Comparison of ENCODE assay signal across 11 mouse cellular contexts in genomic region chr4:138676480-138676879, GRCm38 (mm10). TPM values are rescaled to one million over a fixed set of nuclear protein-coding genes. Genes with fewer than 3 reads are reported as not detected.
DNase-seq lines count a peak whose midpoint lies in the region; ATAC-seq and TF ChIP-seq lines count a peak whose summit lies in the region.
"Had no signal": no experiment of that assay in that cellular context is flagged by ENCODE, and none has a peak within 500 bp of the region (broad histone marks: within the 10 kb centered on the region; RNA-seq: fewer than 3 reads in every experiment).

No protein-coding gene starts in this region.

- no peak overlapping the region for H3K4me3 ChIP-seq in liver, postnatal 0 days (ENCODE audit: low read depth, low read length)
- no peak overlapping the region for H3K4me3 ChIP-seq in liver, embryonic 11.5 days (ENCODE audit: low read depth, low read length)
- H3K4me3 ChIP-seq in embryonic facial prominence, embryonic 10.5 days = no peak overlapping the region
- no peak overlapping the region for H3K4me3 ChIP-seq in myocyte
- H3K4me3 ChIP-seq: embryonic facial prominence, embryonic 12.5 days; neural tube, embryonic 12.5 days had no signal

- no peak for TF ChIP-seq EP300 in liver, postnatal 0 days (IDR thresholded peaks at IDR 0.05; ENCODE audit: low read depth)

- no peak for TF ChIP-seq POLR2A in myocyte (IDR thresholded peaks at IDR 0.05; ENCODE audit: insufficient read length, low read depth)

- 12% methylated on average over 16 of the region's 16 CpGs for WGBS in liver, postnatal 0 days (ENCODE audit: insufficient replicate concordance)
- WGBS in liver, embryonic 11.5 days = 12% methylated on average over 16 of the region's 16 CpGs
- WGBS in embryonic facial prominence, embryonic 10.5 days = 14% methylated on average over 16 of the region's 16 CpGs

- no peak overlapping the region for H3K9ac ChIP-seq in liver, postnatal 0 days (replicated peaks)
- H3K9ac ChIP-seq in liver, embryonic 11.5 days (ENCODE audit: low read depth, low read length) = no peak overlapping the region
- H3K9ac ChIP-seq: embryonic facial prominence, embryonic 12.5 days; neural tube, embryonic 12.5 days had no signal

- H3ac ChIP-seq in myocyte (ENCODE audit: control insufficient read depth, insufficient read length) = no peak overlapping the region

- H3K4me2 ChIP-seq in liver, postnatal 0 days (ENCODE audit: low read depth, low read length) = no peak overlapping the region
- no peak overlapping the region for H3K4me2 ChIP-seq in liver, embryonic 11.5 days
- H3K4me2 ChIP-seq in myocyte (ENCODE audit: low read depth) = no peak overlapping the region
- H3K4me2 ChIP-seq: embryonic facial prominence, embryonic 12.5 days; neural tube, embryonic 12.5 days had no signal

- TF ChIP-seq CTCF in liver, postnatal 0 days (IDR thresholded peaks at IDR 0.05; ENCODE audit: low read depth) = no peak

- no peaks in the 10 kb centered on the region for H3K36me3 ChIP-seq in liver, postnatal 0 days (replicated peaks; ENCODE audit: insufficient read depth, low read length)
- no peaks in the 10 kb centered on the region for H3K36me3 ChIP-seq in liver, embryonic 11.5 days (ENCODE audit: control insufficient read depth, insufficient read depth, low read length)
- H3K36me3 ChIP-seq in embryonic facial prominence, embryonic 10.5 days (replicated peaks) = no peaks in the 10 kb centered on the region
- H3K36me3 ChIP-seq in myocyte (ENCODE audit: control insufficient read depth, insufficient read depth) = no peaks in the 10 kb centered on the region
- H3K36me3 ChIP-seq: embryonic facial prominence, embryonic 12.5 days; neural tube, embryonic 12.5 days had no signal

- H3K79me2 ChIP-seq in myocyte (ENCODE audit: control insufficient read depth, insufficient read depth) = no peaks in the 10 kb centered on the region

- H3K4me1 ChIP-seq in liver, postnatal 0 days (ENCODE audit: insufficient read depth) = no peaks in the 10 kb centered on the region
- no peaks in the 10 kb centered on the region for H3K4me1 ChIP-seq in liver, embryonic 11.5 days (replicated peaks; ENCODE audit: control insufficient read depth, insufficient read depth, low read length)
- peaks cover 5% of the 10 kb centered on the region for H3K4me1 ChIP-seq in embryonic facial prominence, embryonic 10.5 days
- H3K4me1 ChIP-seq: embryonic facial prominence, embryonic 12.5 days had no signal

- H3K27me3 ChIP-seq in liver, postnatal 0 days (ENCODE audit: insufficient read depth, low read length) = no peaks in the 10 kb centered on the region
- no peaks in the 10 kb centered on the region for H3K27me3 ChIP-seq in liver, embryonic 11.5 days (replicated peaks; ENCODE audit: control insufficient read depth, insufficient read depth, low read length)
- H3K27me3 ChIP-seq in embryonic facial prominence, embryonic 10.5 days (replicated peaks; ENCODE audit: low read depth, poor library complexity, severe bottlenecking) = peaks cover 18% of the 10 kb centered on the region
- peaks cover 10% of the 10 kb centered on the region for H3K27me3 ChIP-seq in myocyte (ENCODE audit: control insufficient read depth, insufficient read depth, insufficient read length)
- H3K27me3 ChIP-seq: embryonic facial prominence, embryonic 12.5 days had no signal

- no peak overlapping the region for H3K27ac ChIP-seq in liver, postnatal 0 days (ENCODE audit: low read depth)
- no peak overlapping the region for H3K27ac ChIP-seq in liver, embryonic 11.5 days (ENCODE audit: low read depth, low read length)
- no peak overlapping the region for H3K27ac ChIP-seq in embryonic facial prominence, embryonic 10.5 days (replicated peaks)
- H3K27ac ChIP-seq: embryonic facial prominence, embryonic 12.5 days; neural tube, embryonic 12.5 days had no signal

- DNase-seq in liver, postnatal 0 days = peak; percentile 46
- DNase-seq in liver, embryonic 11.5 days (ENCODE audit: low spot score) = no peak
- DNase-seq in WW6 (ENCODE audit: low read depth, low spot score) = peak; percentile 45
- peak; percentile 72 for DNase-seq in embryonic facial prominence, embryonic 10.5 days (ENCODE audit: low spot score)

- no peaks in the 10 kb centered on the region for H3K9me3 ChIP-seq in liver, postnatal 0 days (ENCODE audit: low read length)
- no peaks in the 10 kb centered on the region for H3K9me3 ChIP-seq in liver, embryonic 11.5 days (ENCODE audit: control insufficient read depth, low read length)
- H3K9me3 ChIP-seq in embryonic facial prominence, embryonic 10.5 days = no peaks in the 10 kb centered on the region
- H3K9me3 ChIP-seq: embryonic facial prominence, embryonic 12.5 days; neural tube, embryonic 12.5 days had no signal

- ATAC-seq in liver, postnatal 0 days = no peak
- no peak for ATAC-seq in liver, embryonic 11.5 days (replicated peaks; ENCODE audit: low FRiP score)
- ATAC-seq in activated CD4-positive, CD25-positive, alpha-beta regulatory T cell, adult 4 months = no peak
- no peak for ATAC-seq in megakaryocyte-erythroid progenitor cell, adult 5-6 weeks (replicated peaks; ENCODE audit: low FRiP score, low TSS enrichment, poor library complexity, severe bottlenecking)

TF ChIP-seq in myocyte, 11 proteins besides CTCF, POLR2A, EP300 and RAD21:
- no peak for TF ChIP-seq MYOD1 (IDR thresholded peaks at IDR 0.05; ENCODE audit: control insufficient read depth in 1 of 3, insufficient read length in 2 of 3, low read depth in 2 of 3)
- TF ChIP-seq REST (IDR thresholded peaks at IDR 0.05; ENCODE audit: insufficient read depth, insufficient read length) = peak; percentile 65
- no peak for TF ChIP-seq USF1 (IDR thresholded peaks at IDR 0.05; ENCODE audit: low read depth)

RNA-seq across cellular contexts. Expression of gene Vwa5b1, which starts 40.8 kb away (rescaled TPM):
- polyA plus RNA-seq in liver, postnatal 0 days (2015; fragmentation: Nextera tagmentation; extraction: Ambion mirVana) = not detected in 2 replicates
- polyA plus RNA-seq in liver, embryonic 11.5 days (2014; fragmentation: Nextera tagmentation; extraction: Ambion mirVana) = not detected in 2 replicates
- 0.10 and 0.14 TPM in 2 replicates for polyA plus RNA-seq in embryonic facial prominence, embryonic 10.5 days (2016; fragmentation: Nextera tagmentation; extraction: Ambion mirVana)
- not detected for polyA plus RNA-seq in myocyte (2012; fragmentation: generic; extraction: Trizol)
- not detected for polyA plus RNA-seq in activated CD4-positive, CD25-positive, alpha-beta regulatory T cell, adult 4 months (2017; shearing (Covaris generic))
- total RNA-seq in megakaryocyte-erythroid progenitor cell, adult 5-6 weeks (2014; fragmentation: Nextera tagmentation) = not detected in 2 replicates
- total RNA-seq in megakaryocyte-erythroid progenitor cell, adult 5-6 weeks (2017) = 0.61 TPM in 1 of 2 replicates, not detected in the other
- total RNA-seq: granulocyte monocyte progenitor cell, adult 5-6 weeks had no signal
- polyA plus RNA-seq: liver, embryonic 16.5 days had no signal

RNA-seq across cellular contexts. Expression of gene Pla2g2c, which starts 48.1 kb away (rescaled TPM):
- polyA plus RNA-seq in liver, postnatal 0 days (2015; fragmentation: Nextera tagmentation; extraction: Ambion mirVana) = not detected in 2 replicates
- 0.22 and 0.27 TPM in 2 replicates for polyA plus RNA-seq in liver, embryonic 11.5 days (2014; fragmentation: Nextera tagmentation; extraction: Ambion mirVana)
- polyA plus RNA-seq in embryonic facial prominence, embryonic 10.5 days (2016; fragmentation: Nextera tagmentation; extraction: Ambion mirVana) = 0.52 and 0.65 TPM in 2 replicates
- polyA plus RNA-seq in myocyte (2012; fragmentation: generic; extraction: Trizol) = not detected
- polyA plus RNA-seq in activated CD4-positive, CD25-positive, alpha-beta regulatory T cell, adult 4 months (2017; shearing (Covaris generic)) = not detected
- not detected in 2 replicates for total RNA-seq in megakaryocyte-erythroid progenitor cell, adult 5-6 weeks (2014; fragmentation: Nextera tagmentation)
- not detected in 2 replicates for total RNA-seq in megakaryocyte-erythroid progenitor cell, adult 5-6 weeks (2017)
- total RNA-seq: granulocyte monocyte progenitor cell, adult 5-6 weeks had no signal
- polyA plus RNA-seq: liver, embryonic 16.5 days had no signal
